Mouse (Mus musculus): ENCODE measurements around the gene Trim68.
"Not testable (repeated sequence)": the region's sequence is repeated elsewhere in the genome, so short reads cannot be mapped to it uniquely, and the experiment has no call there.

The Trim68 gene

GRCm38 (mm10) chr7:102686944-102687501 lies at the start of gene Trim68:
TSS of gene Trim68 (minus strand) at chr7:102687327.
- DNase-seq (ENCODE audit: low spot score): peak; percentile 87

GRCm38 (mm10) chr7:102733793-102734192 lies 46.7 kb upstream of the Trim68 start:
- DNase-seq (ENCODE audit: low spot score): no peak

GRCm38 (mm10) chr7:102727391-102727790 lies 40.3 kb upstream of the Trim68 start, which contains the start of gene Olfr559:
TSS of gene Olfr559 (minus strand) at chr7:102727491.
- no peak for DNase-seq (ENCODE audit: low spot score)

- DNase-seq (ENCODE audit: low spot score): no peak
Measured at GRCm38 (mm10) chr7:102718970-102719369, 31.8 kb upstream of the Trim68 start, which contains the start of gene Olfr33. TSS of gene Olfr33 (minus strand) at chr7:102719070.

- no peak for DNase-seq (ENCODE audit: low spot score)
Measured at GRCm38 (mm10) chr7:102701915-102702314, 14.8 kb upstream of the Trim68 start, which contains the start of gene Olfr558. TSS of gene Olfr558 (plus strand) at chr7:102702215.

GRCm38 (mm10) chr7:102698461-102698860 lies 11.3 kb upstream of the Trim68 start:
- DNase-seq (ENCODE audit: low spot score): no peak

GRCm38 (mm10) chr7:102695358-102696125 lies 8.4 kb upstream of the Trim68 start, which contains the start of gene Olfr557:
TSS of gene Olfr557 (plus strand) at chr7:102695910.
- DNase-seq (ENCODE audit: low spot score): no peak

GRCm38 (mm10) chr7:102681916-102682315 lies 5.2 kb downstream of the Trim68 start:
- no peak for DNase-seq (ENCODE audit: low spot score)

- DNase-seq (ENCODE audit: low spot score): no peak
Measured at GRCm38 (mm10) chr7:102676225-102676624, 10.9 kb downstream of the Trim68 start.

GRCm38 (mm10) chr7:102665378-102665777 lies 21.7 kb downstream of the Trim68 start:
- peak; percentile 7 for DNase-seq (ENCODE audit: low spot score)

- DNase-seq (ENCODE audit: low spot score): no peak
Measured at GRCm38 (mm10) chr7:102664599-102664998, 22.5 kb downstream of the Trim68 start, which contains the start of gene Olfr556. TSS of gene Olfr556 (plus strand) at chr7:102664899.

GRCm38 (mm10) chr7:102658523-102658922 lies 28.6 kb downstream of the Trim68 start, which contains the start of gene Olfr555:
TSS of gene Olfr555 (plus strand) at chr7:102658823.
- no peak for DNase-seq (ENCODE audit: low spot score)

GRCm38 (mm10) chr7:102644945-102645344 lies 42.2 kb downstream of the Trim68 start:
- DNase-seq (ENCODE audit: low spot score): not testable (repeated sequence)

- no peak for DNase-seq (ENCODE audit: low spot score)
Measured at GRCm38 (mm10) chr7:102638132-102638531, 49.0 kb downstream of the Trim68 start, which contains the start of gene Olfr554. TSS of gene Olfr554 (plus strand) at chr7:102638432.

GRCm38 (mm10) chr7:102636665-102637064 lies 50.5 kb downstream of the Trim68 start:
- peak; percentile 56 for DNase-seq (ENCODE audit: low spot score)

Data from layer of hippocampus, adult 11-12 months (tissue).